Mouse (Mus musculus) cerebellum, adult 2 months (tissue): ENCODE results near the gene Rgs10.
"Not testable (repeated sequence)": the region's sequence is repeated elsewhere in the genome, so short reads cannot be mapped to it uniquely, and the experiment has no call there.

ENCODE experiments used
- CTCF ChIP-seq: fragments of 200-500 bp; IDR thresholded peaks from 2 replicates; pipeline ENCODE4 v1.5.1; 2011; ENCODE audit warnings: low read depth, mild to moderate bottlenecking, control low read depth, low read length, moderate library complexity, borderline replicate concordance; ENCODE audit not compliant: insufficient read depth
- POLR2A ChIP-seq: fragments of 200-500 bp; IDR thresholded peaks from 2 replicates; pipeline ENCODE4 v1.6.1; 2011; ENCODE audit warnings: low read length, control low read depth, borderline replicate concordance; ENCODE audit not compliant: insufficient read depth

GRCm38 (mm10) chr7:128340321-128340720 lies 78.2 kb downstream of the Rgs10 start:
- not testable (repeated sequence) for TF ChIP-seq CTCF, POLR2A
